Mouse (Mus musculus) bone marrow, adult 2 months (tissue): ENCODE results near the gene Abat.

Experiments
- CTCF ChIP-seq: fragments of 200-500 bp; IDR thresholded peaks from 2 replicates; pipeline ENCODE4 v1.5.1; 2011; ENCODE audit warnings: low read length, control low read depth; ENCODE audit not compliant: control insufficient read depth, insufficient read depth
- POLR2A ChIP-seq: fragments of 200-500 bp; IDR thresholded peaks from 2 replicates; pipeline ENCODE4 v1.6.1; 2011; ENCODE audit warnings: low read depth, mild to moderate bottlenecking, control low read depth, low read length, borderline replicate concordance; ENCODE audit not compliant: control insufficient read depth

- TF ChIP-seq POLR2A (no peak), CTCF (no peak)
These were observed 141.9 kb downstream of the Abat start for GRCm38 (mm10) chr16:8655108-8655507.
